Mouse (Mus musculus) yolk sac, embryonic 10.5 days (tissue): ENCODE data around the gene Gm5129.

Experiments
- DNase-seq: peaks from one replicate; pipeline ENCODE4 v3.0.0-alpha.2; 2017; ENCODE audit warnings: low spot score

Gene Gm5129

DNA sequence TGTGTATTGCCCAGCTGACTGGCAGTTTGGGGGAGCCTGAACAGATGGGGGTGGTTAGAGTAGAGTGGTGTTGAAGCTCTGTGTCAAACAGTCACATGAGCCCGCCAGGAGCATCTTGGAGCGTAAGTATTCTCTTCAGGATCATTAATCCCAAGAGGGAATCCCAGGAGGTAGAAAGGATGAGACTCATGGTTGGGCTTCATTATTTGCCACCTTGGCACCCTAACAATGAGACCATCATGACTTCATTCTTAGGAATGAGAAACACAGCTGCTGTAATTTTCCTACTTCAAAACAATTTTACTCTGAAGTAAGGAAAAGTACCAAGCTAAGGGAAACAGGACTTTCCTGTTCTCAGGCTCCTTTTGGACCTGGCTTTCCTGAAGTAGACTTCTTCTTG is 10.4 kb downstream of the Gm5129 start:
- DNase-seq = no peak

DNA sequence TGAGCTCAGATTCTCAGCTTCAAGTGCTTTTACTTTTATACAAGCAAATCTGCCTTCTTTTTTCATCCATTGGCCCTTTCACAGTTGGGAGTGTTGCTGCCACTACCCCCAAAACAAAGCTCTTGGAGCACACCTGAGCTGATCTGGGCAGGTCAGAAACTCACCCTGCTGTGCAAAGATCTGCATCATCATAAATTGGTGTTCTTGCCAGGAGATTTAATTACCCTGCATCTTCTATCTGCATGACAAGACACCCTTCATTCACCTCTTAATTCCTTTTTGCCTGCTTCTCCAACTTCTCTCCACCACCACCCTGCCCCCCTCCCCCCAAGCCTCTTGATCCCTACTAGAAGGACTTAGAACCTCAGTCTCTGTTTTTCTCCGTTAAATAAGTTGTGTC is 14.6 kb downstream of the Gm5129 start:
- DNase-seq = no peak

DNA sequence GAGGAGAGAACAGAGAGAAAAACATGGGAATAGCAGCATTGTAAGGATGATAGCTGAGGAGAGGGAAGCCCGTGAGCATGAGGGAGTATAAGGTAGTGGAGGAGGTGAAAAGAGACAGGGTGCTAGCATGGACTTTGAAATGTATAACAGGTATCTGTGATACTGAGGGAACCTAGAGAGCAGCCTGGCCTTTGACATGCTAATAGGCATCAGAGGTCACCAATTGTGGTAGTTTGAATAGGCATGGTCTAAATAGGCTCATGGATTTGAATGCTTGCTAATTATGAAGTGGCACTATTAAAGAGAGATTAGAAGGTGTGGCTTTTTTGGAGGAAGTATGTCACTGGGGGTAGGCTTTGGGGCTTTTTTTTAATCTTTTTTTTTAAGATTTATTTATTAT is 22.8 kb downstream of the Gm5129 start:
- no peak for DNase-seq

DNA sequence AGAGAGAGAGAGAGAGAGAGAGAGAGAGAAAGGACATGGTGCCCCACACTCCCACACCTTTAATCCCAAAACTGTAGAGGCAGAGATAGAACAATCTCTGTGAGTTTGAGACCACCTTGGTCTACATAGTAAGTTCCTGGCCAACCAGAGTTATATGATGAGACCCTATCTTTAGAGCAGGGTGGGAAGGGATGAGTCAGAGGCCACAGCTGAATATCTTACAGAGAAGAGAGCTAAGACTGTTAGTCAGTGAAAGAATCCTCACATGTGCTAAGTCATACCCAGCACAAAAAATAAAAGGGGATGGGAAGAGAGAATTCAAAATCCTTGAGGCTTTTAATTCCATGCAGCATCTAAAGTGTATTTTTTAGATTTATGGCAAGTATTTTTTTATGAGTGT is 24.1 kb downstream of the Gm5129 start:
- no peak for DNase-seq

DNA sequence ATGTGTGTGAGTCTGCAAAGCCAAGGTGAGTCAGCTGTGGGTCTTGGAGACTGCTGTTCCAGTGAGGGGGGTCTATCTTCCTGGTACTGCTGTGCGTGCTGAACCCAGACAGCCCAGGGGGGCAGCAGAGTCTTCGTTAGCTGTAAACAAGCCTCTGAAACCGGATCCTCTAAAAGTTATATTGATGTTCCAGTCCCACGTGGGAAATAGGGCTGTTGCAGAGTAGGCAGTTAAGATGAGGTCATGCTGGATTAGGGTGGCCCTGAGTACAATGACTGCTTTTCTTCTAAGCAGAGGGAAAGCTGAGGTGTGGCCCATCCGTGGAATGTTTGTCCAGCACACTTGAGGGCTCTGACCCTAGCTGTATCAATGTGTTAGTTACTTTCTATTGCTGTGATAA is 27.5 kb downstream of the Gm5129 start:
- no peak for DNase-seq

DNA sequence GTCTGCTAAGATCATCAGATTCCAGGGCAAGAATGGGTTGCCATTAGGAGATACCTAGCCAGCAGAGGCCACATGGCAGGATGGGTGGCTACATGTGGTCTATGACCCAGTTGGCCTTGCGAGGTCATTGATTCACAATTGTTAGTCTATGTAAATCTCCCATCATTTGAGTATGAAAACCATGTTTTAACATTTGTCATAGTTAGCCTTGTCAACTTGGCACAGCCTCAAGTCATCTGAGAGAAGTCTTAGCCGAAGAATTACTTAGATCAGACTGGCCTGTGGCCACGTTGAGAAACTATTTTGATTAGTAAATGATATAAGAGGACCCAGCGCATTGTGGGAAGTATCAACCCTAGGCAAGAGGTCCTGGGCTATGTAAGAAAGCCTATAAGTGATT is 28.5 kb downstream of the Gm5129 start:
- no peak for DNase-seq

DNA sequence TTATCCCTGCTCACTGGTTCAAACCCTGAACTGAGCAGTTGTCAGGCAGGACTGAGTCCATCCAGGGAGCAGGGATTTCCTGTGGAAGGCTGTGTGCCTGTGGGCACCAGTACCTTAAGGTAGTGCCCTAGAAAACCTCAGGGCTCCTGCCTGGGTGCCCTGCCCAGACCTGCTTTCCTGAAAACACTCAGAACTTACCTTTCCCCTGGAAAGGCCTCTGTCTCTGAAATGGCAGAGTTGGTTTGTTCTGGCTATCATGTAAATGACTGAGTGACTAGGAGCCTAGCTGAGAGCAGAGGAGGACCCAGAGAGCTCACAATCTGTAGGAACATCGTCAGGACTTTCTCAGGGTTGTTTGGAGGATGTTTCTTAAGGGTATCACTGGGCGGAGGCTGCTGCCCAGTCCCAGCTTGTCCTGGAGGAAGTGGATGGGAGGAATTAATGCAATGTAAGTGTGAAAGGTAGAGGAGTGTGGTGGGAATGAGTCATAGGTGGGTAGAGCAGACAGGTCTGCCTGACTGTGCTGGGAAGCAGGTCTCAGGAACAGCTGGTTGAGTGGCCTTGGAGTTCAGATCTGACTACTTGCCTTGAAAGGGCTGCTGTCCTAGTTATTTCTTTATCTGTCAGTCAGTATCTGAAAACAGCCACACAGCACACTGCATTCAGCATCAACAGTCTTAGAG is 36.1 kb downstream of the Gm5129 start:
- DNase-seq = no peak

DNA sequence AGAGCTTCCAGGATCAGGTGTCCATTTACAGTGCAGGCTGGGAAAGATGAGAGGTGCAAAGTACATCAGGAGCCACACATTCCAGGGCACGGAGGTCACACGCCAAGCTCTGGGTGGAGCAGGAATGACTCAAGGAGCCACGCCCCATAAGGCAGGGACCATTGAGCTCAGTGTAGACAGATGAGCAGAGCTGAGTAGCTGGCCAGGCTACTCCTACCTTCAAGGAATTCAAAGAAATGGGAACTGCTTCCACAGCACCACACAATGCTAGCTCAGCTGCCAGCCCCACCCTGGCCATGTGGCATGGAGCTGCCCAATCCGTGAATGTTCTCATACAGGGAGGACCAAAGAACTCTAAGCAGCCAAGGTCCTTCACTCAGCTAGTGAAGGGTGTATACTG is 37.2 kb downstream of the Gm5129 start:
- peak; percentile 54 for DNase-seq

DNA sequence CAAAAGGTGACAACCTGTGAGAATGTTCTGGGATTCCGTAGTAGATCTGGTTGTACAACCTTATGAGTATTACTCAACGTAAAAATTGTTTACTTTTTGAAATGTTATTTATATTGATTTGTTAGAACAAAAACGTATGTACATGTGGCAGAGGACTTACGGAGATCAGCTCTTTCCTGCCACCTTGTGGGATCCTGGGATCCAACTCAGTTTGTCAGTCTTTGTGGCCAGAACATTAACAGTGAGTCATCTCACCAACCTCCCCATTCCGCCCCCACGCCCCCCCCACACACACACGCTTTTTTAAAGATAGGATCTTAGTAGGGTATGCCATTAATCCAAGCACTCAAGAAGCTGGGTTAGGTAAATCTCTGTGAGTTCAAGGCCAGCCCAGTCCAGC is 47.4 kb downstream of the Gm5129 start:
- no peak for DNase-seq

DNA sequence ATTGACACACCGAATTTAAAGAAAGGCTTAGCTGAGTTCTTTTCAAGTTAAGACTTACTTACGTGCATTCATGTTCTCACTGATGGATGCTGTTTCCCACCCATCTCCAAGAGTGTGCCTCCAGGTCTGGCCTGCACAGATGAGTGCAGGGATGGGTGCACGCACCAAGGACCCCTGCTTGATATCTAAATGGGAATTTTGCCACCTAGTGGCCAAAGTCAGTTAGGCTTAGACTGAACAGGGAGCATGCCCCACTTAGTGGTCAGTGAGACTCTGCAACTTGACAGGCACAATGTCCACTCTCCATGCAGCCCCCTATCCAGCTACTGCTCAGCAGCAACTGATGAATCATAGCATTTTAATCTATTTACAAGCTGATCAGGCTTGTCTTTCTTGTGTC is 48.1 kb downstream of the Gm5129 start:
- DNase-seq = peak; percentile 21
